Mouse (Mus musculus) ES-Bruce4 (cell line): ENCODE data around the gene Gm10670. TPM values are rescaled to one million over a fixed set of nuclear protein-coding genes. Genes with fewer than 3 reads are reported as not detected.
"Not testable (repeated sequence)": the region's sequence is repeated elsewhere in the genome, so short reads cannot be mapped to it uniquely, and the experiment has no call there.

Source experiments
- H3K27ac ChIP-seq: 2 replicates; pipeline ENCODE4 v1.5.1; 2012; ENCODE audit warnings: low read length, inconsistent platforms; ENCODE audit not compliant: insufficient read depth
- H3K27me3 ChIP-seq: 2 replicates; pipeline ENCODE4 v1.6.1; 2012; ENCODE audit warnings: mild to moderate bottlenecking, low read length, inconsistent platforms; ENCODE audit not compliant: control insufficient read depth, poor library complexity, insufficient read depth, severe bottlenecking
- H3K36me3 ChIP-seq: 2 replicates; pipeline ENCODE4 v1.6.1; 2012; ENCODE audit warnings: inconsistent platforms, mild to moderate bottlenecking, low read length, moderate library complexity; ENCODE audit not compliant: control insufficient read depth, poor library complexity, insufficient read depth, severe bottlenecking
- H3K4me1 ChIP-seq: one replicate; pipeline ENCODE4 v1.8.1; 2011; ENCODE audit warnings: low read length; ENCODE audit not compliant: control insufficient read depth, insufficient read depth
- H3K4me3 ChIP-seq: 2 replicates; pipeline ENCODE4 v1.5.1; 2011; ENCODE audit warnings: low read depth, mild to moderate bottlenecking, low read length
- H3K9ac ChIP-seq: 2 replicates; pipeline ENCODE4 v1.6.1; 2012; ENCODE audit warnings: low read depth, mild to moderate bottlenecking, inconsistent platforms; ENCODE audit not compliant: poor library complexity, severe bottlenecking
- H3K9me3 ChIP-seq: replicated peaks from 2 replicates; pipeline ENCODE4 v1.6.1; 2012; ENCODE audit warnings: mild to moderate bottlenecking, low read length, inconsistent platforms; ENCODE audit not compliant: control insufficient read depth, poor library complexity, insufficient read depth, severe bottlenecking
- polyA plus RNA-seq: library from polyadenylated mRNA; stranded (reverse); fragments of >200 nt; gene quantifications from 2 replicates; pipeline ENCODE4 v1.2.4, GENCODE M21; 2011; ENCODE audit warnings: low read depth; ENCODE audit not compliant: missing spikeins, insufficient read depth, insufficient read length

Gene Gm10670
- polyA plus RNA-seq, result not detected in 2 replicates

DNA sequence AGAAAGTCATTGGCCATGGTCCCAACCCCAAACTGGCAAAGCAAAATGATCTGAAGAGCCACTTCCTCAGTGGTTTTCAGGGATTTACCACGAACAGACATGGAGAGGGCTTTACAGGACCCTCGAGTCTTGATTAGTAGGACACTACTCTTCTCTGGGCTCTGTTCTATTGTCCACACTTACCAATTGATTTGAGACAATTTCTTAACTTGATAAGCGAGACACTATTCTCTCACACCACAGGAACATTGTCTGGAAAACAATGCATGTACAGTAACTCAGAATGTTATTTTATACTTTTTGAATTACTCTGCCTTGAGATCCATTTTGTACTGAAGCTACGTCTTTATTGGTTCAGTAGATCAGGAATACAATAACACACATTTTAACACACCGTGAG lies at the start of gene Gm10670:
Gene Gm10670, minus strand, starts transcription at position 101 of the 400 bp plus-strand sequence.
- H3K27ac ChIP-seq, H3K27me3 ChIP-seq, H3K9ac ChIP-seq, H3K9me3 ChIP-seq, H3K4me1 ChIP-seq, H3K4me3 ChIP-seq, H3K36me3 ChIP-seq: not testable (repeated sequence)

GRCm38 (mm10) chr7:20510434-20510833 lies 35.7 kb upstream of the Gm10670 start, which contains the start of gene Vmn1r103:
Gene Vmn1r103, minus strand, starts transcription at chr7:20510534.
- not testable (repeated sequence) for H3K9ac ChIP-seq, H3K27me3 ChIP-seq, H3K4me1 ChIP-seq, H3K27ac ChIP-seq, H3K9me3 ChIP-seq, H3K4me3 ChIP-seq, H3K36me3 ChIP-seq

DNA sequence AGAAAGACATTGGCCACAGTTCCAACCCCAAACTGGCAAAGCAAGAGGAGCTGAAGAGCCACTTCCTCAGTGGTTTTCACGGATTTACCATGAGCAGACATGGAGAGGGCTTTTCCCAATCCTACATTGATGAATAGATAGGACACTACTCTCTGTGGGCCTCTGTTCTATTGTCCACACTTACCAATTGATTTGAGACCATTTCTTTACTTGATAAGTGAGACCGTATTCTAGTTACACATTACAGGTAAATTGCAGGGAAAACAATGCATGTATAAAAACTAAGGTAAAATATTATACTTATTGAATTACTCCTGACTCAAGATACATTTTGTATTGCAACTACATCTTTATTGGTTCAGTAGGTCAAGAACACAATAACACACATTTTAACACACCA lies 32.2 kb downstream of the Gm10670 start, which contains the start of gene Vmn1r101:
Gene Vmn1r101, minus strand, starts transcription at position 101 of the 400 bp plus-strand sequence.
- H3K27me3 ChIP-seq, H3K9me3 ChIP-seq, H3K36me3 ChIP-seq, H3K27ac ChIP-seq, H3K4me1 ChIP-seq, H3K9ac ChIP-seq, H3K4me3 ChIP-seq: not testable (repeated sequence)

Other genes with a start within 250 kb of the Gm10670 start
- gene Gm4498, start 241.1 kb downstream of the Gm10670 start, polyA plus RNA-seq, result not detected in 2 replicates
- not detected in 2 replicates for gene Gm5890, start 212.1 kb downstream of the Gm10670 start, polyA plus RNA-seq
- not detected in 2 replicates for gene Gm4133, start 140.9 kb downstream of the Gm10670 start, polyA plus RNA-seq
- not detected in 2 replicates for gene Gm5728, start 99.5 kb downstream of the Gm10670 start, polyA plus RNA-seq
- not detected in 2 replicates for gene Vmn1r100, start 57.0 kb downstream of the Gm10670 start, polyA plus RNA-seq
- not detected in 2 replicates for gene Vmn1r101, start 32.3 kb downstream of the Gm10670 start, polyA plus RNA-seq
- gene Vmn1r103, start 35.6 kb upstream of the Gm10670 start, polyA plus RNA-seq, result not detected in 2 replicates
- not detected in 2 replicates for gene Vmn1r104, start 58.9 kb upstream of the Gm10670 start, polyA plus RNA-seq
- not detected in 2 replicates for gene Gm5726, start 70.8 kb upstream of the Gm10670 start, polyA plus RNA-seq
- not detected in 2 replicates for gene Gm4141, start 101.3 kb upstream of the Gm10670 start, polyA plus RNA-seq
- not detected in 2 replicates for gene Gm4513, start 124.1 kb upstream of the Gm10670 start, polyA plus RNA-seq
- gene Vmn1r107, start 194.0 kb upstream of the Gm10670 start, polyA plus RNA-seq, result not detected in 2 replicates
- gene Vmn1r111, start 228.3 kb upstream of the Gm10670 start, polyA plus RNA-seq, result not detected in 2 replicates